Mouse (Mus musculus): Measurements from ENCODE around the gene Cadm1. TPM values are rescaled to one million over a fixed set of nuclear protein-coding genes. Genes with fewer than 3 reads are reported as not detected.
A peak's percentile ranks its signal among the peaks of the same experiment; 100 is the strongest.

Gene Cadm1
- 190 and 207 TPM in 2 replicates for polyA plus RNA-seq (2015; fragmentation: Nextera tagmentation; extraction: Ambion mirVana)

- peak within 1 kb of the TSS; percentile 81 for H3K4me3 ChIP-seq
- H3K4me1 ChIP-seq (replicated peaks) = peaks cover 18% of the 10 kb centered on the region
- ATAC-seq (ENCODE audit: low FRiP score, low read depth) = peak; percentile 96
- no peaks in the 10 kb centered on the region for H3K36me3 ChIP-seq
- H3K9ac ChIP-seq = peak within 1 kb of the TSS; percentile 83
- H3K27me3 ChIP-seq = peaks cover 7% of the 10 kb centered on the region; the same call in 1 of the 2 replicates
- peak within 1 kb of the TSS; percentile 90 for H3K27ac ChIP-seq (replicated peaks)
- under 1% methylated on average over 70 of the region's 72 CpGs for WGBS
- H3K4me2 ChIP-seq = peak within 1 kb of the TSS; percentile 65
- H3K9me3 ChIP-seq = no peaks in the 10 kb centered on the region
Observed at GRCm38 (mm10) chr9:47529602-47530450, at the start of gene Cadm1. Cadm1 (plus strand) TSS chr9:47530173.

DNA sequence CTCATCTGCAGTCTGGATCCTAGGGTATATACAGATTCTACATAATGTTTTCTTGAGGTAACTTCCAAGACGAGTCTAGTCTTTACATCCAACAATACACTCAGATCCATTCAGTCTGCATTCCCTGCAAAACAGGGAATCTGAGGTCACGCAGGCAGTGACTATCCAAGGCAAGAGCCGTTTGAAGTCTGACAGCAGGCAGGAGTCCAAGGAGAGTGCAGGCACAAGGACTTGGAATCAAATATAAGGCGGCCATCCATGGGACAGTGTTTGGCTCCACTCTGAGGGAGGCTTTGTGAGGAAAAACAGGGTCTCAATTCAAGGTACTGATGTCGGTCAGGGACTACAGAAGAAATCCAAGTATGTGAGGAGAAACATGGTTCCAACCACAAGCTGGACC lies 45.5 kb upstream of the Cadm1 start:
- H3K4me3 ChIP-seq = no peak overlapping the region
- H3K9me3 ChIP-seq = no peaks in the 10 kb centered on the region
- H3K27ac ChIP-seq (replicated peaks) = no peak overlapping the region
- no peak for ATAC-seq (ENCODE audit: low FRiP score, low read depth)
- no peak overlapping the region for H3K4me2 ChIP-seq
- H3K36me3 ChIP-seq = no peaks in the 10 kb centered on the region
- no peaks in the 10 kb centered on the region for H3K27me3 ChIP-seq
- H3K9ac ChIP-seq = no peak overlapping the region
- H3K4me1 ChIP-seq (replicated peaks) = no peaks in the 10 kb centered on the region
- WGBS = 85% methylated on average over 5 of the region's 5 CpGs

GRCm38 (mm10) chr9:47485186-47485585 lies 44.8 kb upstream of the Cadm1 start:
- ATAC-seq (ENCODE audit: low FRiP score, low read depth) = no peak
- Histone ChIP-seq H3K4me3 (no peak overlapping the region), H3K9ac (no peak overlapping the region), H3K4me1 (replicated peaks) (no peaks in the 10 kb centered on the region), H3K9me3 (no peaks in the 10 kb centered on the region), H3K27ac (replicated peaks) (no peak overlapping the region), H3K27me3 (no peaks in the 10 kb centered on the region), H3K4me2 (no peak overlapping the region), H3K36me3 (no peaks in the 10 kb centered on the region)
- 55% methylated on average over 4 of the region's 4 CpGs for WGBS

DNA sequence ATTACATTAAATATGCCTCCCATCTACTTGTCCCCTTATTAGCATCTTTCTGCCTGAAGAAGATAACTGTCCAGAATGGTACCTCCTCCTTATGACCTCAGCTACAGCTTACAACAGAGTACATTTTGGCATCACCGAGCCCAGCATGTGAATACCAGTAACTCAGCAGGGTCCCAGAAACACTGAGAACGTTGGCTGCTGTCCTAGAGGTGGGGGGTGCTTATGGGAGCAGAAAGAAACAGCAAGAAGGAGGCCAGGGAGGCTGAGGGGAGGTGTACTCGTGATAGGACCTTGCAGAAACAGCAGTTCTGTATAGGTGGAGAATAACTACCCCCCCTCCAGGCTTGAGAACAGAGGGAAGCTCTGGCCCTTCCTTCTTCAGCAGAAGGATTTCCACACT lies 30.2 kb upstream of the Cadm1 start:
- Histone ChIP-seq H3K27me3 (no peaks in the 10 kb centered on the region), H3K9ac (no peak overlapping the region), H3K4me1 (replicated peaks) (no peaks in the 10 kb centered on the region), H3K9me3 (no peaks in the 10 kb centered on the region), H3K36me3 (no peaks in the 10 kb centered on the region), H3K4me3 (no peak overlapping the region), H3K4me2 (no peak overlapping the region), H3K27ac (replicated peaks) (no peak overlapping the region)
- WGBS = 18% methylated on average over 3 of the region's 3 CpGs
- no peak for ATAC-seq (ENCODE audit: low FRiP score, low read depth)

- no peak overlapping the region for H3K4me3 ChIP-seq
- H3K27me3 ChIP-seq = no peaks in the 10 kb centered on the region
- H3K27ac ChIP-seq (replicated peaks) = no peak overlapping the region
- H3K4me2 ChIP-seq = no peak overlapping the region
- no peaks in the 10 kb centered on the region for H3K36me3 ChIP-seq
- H3K4me1 ChIP-seq (replicated peaks) = peaks cover 18% of the 10 kb centered on the region
- H3K9ac ChIP-seq = no peak overlapping the region
- H3K9me3 ChIP-seq = no peaks in the 10 kb centered on the region
- WGBS = 30% methylated on average over 13 of the region's 13 CpGs
- no peak for ATAC-seq (ENCODE audit: low FRiP score, low read depth)
Observed at GRCm38 (mm10) chr9:47505956-47506355, 24.0 kb upstream of the Cadm1 start.

- Histone ChIP-seq H3K9ac (no peak overlapping the region), H3K4me3 (no peak overlapping the region), H3K36me3 (no peaks in the 10 kb centered on the region), H3K4me1 (replicated peaks) (peaks cover 18% of the 10 kb centered on the region), H3K4me2 (no peak overlapping the region), H3K27me3 (no peaks in the 10 kb centered on the region), H3K27ac (replicated peaks) (no peak overlapping the region), H3K9me3 (no peaks in the 10 kb centered on the region)
- ATAC-seq (ENCODE audit: low FRiP score, low read depth) = no peak
- 88% methylated on average over 17 of the region's 17 CpGs for WGBS
Observed at GRCm38 (mm10) chr9:47506876-47507275, 23.1 kb upstream of the Cadm1 start.

DNA sequence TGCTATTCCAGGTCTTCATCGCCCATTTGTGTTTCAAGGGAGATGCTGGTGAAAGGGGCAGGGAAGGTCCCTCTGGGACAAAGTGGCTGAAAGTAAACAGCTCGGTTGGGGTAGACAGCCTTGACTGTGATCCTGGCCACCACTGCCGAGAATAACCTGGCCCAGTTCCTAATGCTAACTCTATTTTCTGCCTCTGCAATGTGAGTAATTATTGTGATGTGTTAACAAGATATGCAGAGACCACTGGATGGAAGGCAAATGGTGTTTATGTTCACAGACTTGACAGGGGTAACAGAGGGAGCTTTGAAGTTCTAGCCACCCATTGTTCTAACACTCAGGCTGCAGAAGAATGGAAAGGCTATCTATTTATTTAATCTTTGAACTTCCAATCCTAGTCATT lies 21.9 kb upstream of the Cadm1 start:
- WGBS = 53% methylated on average over 3 of the region's 3 CpGs
- H3K4me1 ChIP-seq (replicated peaks) = peaks cover 18% of the 10 kb centered on the region
- no peak for ATAC-seq (ENCODE audit: low FRiP score, low read depth)
- H3K36me3 ChIP-seq = no peaks in the 10 kb centered on the region
- H3K9ac ChIP-seq = no peak overlapping the region
- no peak overlapping the region for H3K4me3 ChIP-seq
- no peak overlapping the region for H3K4me2 ChIP-seq
- H3K9me3 ChIP-seq = no peaks in the 10 kb centered on the region
- H3K27me3 ChIP-seq = no peaks in the 10 kb centered on the region
- no peak overlapping the region for H3K27ac ChIP-seq (replicated peaks)

- no peak for ATAC-seq (ENCODE audit: low FRiP score, low read depth)
- Histone ChIP-seq H3K9me3 (no peaks in the 10 kb centered on the region), H3K27me3 (peaks cover 6% of the 10 kb centered on the region; the same call in 1 of the 2 replicates), H3K36me3 (no peaks in the 10 kb centered on the region), H3K27ac (replicated peaks) (no peak overlapping the region), H3K4me1 (replicated peaks) (no peaks in the 10 kb centered on the region), H3K4me2 (no peak overlapping the region), H3K4me3 (no peak overlapping the region), H3K9ac (no peak overlapping the region)
- WGBS = 90% methylated on average over 3 of the region's 3 CpGs
Observed at GRCm38 (mm10) chr9:47512521-47512920, 17.5 kb upstream of the Cadm1 start.

DNA sequence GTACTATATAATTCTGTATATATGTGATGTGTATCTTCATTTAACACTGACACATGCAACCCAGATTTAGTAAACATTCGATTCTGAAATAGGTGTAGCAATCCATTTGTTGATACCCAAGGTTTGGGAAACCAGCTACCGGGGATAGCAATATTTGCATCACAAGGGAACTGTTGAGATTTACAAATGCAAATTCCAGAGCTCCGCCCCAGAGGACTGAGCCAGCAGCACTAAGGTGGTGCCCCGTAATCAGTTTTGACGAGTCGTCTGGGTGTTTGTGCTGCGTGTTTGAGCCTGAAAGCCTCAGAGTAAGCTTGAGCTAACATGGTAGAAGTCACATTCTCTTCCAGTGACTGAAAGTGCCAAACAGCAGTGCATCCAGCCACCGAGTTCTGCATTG lies 15.7 kb upstream of the Cadm1 start:
- WGBS = 16% methylated on average over 8 of the region's 8 CpGs
- no peak overlapping the region for H3K4me2 ChIP-seq

GRCm38 (mm10) chr9:47516238-47516637 lies 13.7 kb upstream of the Cadm1 start:
- peaks cover 6% of the 10 kb centered on the region; the same call in 1 of the 2 replicates for H3K27me3 ChIP-seq
- no peak for ATAC-seq (ENCODE audit: low FRiP score, low read depth)

More for the DNA sequence above, 15.7 kb upstream of the Cadm1 start:
- Histone ChIP-seq H3K4me1 (replicated peaks) (no peaks in the 10 kb centered on the region), H3K9me3 (no peaks in the 10 kb centered on the region), H3K27me3 (peaks cover 6% of the 10 kb centered on the region; the same call in 1 of the 2 replicates), H3K9ac (no peak overlapping the region), H3K36me3 (no peaks in the 10 kb centered on the region), H3K27ac (replicated peaks) (no peak overlapping the region), H3K4me3 (no peak overlapping the region)
- ATAC-seq (ENCODE audit: low FRiP score, low read depth) = no peak

DNA sequence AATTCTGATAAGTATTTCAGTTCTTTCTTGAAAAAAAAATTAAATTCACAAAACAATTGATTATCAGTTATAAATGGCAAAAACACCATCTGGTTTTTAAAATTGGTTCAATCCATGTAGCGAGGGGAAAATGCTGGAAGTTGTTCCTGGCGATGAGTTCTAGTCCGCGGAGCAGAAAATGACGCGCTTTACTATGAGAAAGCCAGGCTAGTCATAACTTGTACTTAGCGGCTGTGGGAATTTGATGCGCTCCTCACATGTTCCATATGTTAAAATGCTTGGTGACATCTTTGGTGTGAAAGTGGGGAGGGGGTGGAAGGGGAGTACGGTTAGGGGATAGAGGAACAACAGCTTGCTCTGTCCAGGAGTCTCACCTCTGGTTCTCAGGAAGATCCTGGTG lies 2.7 kb upstream of the Cadm1 start:
- 92% methylated on average over 9 of the region's 9 CpGs for WGBS
- ATAC-seq (ENCODE audit: low FRiP score, low read depth) = no peak

More at GRCm38 (mm10) chr9:47516238-47516637, 13.7 kb upstream of the Cadm1 start:
- 49% methylated on average over 4 of the region's 4 CpGs for WGBS
- H3K27ac ChIP-seq (replicated peaks) = no peak overlapping the region
- no peaks in the 10 kb centered on the region for H3K4me1 ChIP-seq (replicated peaks)
- no peak overlapping the region for H3K9ac ChIP-seq
- no peak overlapping the region for H3K4me2 ChIP-seq
- no peak overlapping the region for H3K4me3 ChIP-seq
- H3K9me3 ChIP-seq = no peaks in the 10 kb centered on the region
- H3K36me3 ChIP-seq = no peaks in the 10 kb centered on the region

DNA sequence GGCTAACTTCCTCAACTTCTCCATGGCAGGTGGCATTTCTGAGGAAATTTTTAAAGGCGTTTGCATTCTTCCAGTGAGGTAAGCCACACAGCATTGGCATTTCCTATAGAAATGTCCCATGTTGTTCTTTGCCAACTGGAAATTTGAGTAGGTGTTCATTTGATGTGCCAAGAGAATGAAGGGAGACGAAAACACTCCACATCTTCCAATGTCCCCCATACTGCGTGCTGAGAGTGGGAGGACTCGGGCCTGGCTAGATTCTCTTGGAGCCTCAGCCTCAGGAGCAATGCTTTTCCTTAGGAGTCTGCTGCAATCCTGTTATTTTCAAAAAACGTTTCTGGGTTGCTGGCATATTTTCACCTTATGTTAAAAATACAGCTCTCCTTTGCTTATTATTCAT lies 2.2 kb upstream of the Cadm1 start:
- no peak for ATAC-seq (ENCODE audit: low FRiP score, low read depth)
- Histone ChIP-seq H3K9me3 (no peaks in the 10 kb centered on the region), H3K9ac (no peak overlapping the region), H3K36me3 (no peaks in the 10 kb centered on the region), H3K4me2 (no peak overlapping the region), H3K4me3 (no peak overlapping the region), H3K4me1 (replicated peaks) (peaks cover 7% of the 10 kb centered on the region; the same call in 1 of the 2 replicates), H3K27ac (replicated peaks) (no peak overlapping the region), H3K27me3 (peaks cover 7% of the 10 kb centered on the region; the same call in 1 of the 2 replicates)
- 86% methylated on average over 5 of the region's 5 CpGs for WGBS

More for the DNA sequence above, 2.7 kb upstream of the Cadm1 start:
- no peak overlapping the region for H3K4me3 ChIP-seq
- H3K27me3 ChIP-seq = peaks cover 7% of the 10 kb centered on the region; the same call in 1 of the 2 replicates
- H3K27ac ChIP-seq (replicated peaks) = no peak overlapping the region
- H3K4me1 ChIP-seq (replicated peaks) = peaks cover 6% of the 10 kb centered on the region; the same call in 1 of the 2 replicates
- no peaks in the 10 kb centered on the region for H3K36me3 ChIP-seq
- no peak overlapping the region for H3K4me2 ChIP-seq
- no peak overlapping the region for H3K9ac ChIP-seq
- no peaks in the 10 kb centered on the region for H3K9me3 ChIP-seq
